Comparison of ENCODE assay signal across 8 mouse cellular contexts in the genomic region with DNA sequence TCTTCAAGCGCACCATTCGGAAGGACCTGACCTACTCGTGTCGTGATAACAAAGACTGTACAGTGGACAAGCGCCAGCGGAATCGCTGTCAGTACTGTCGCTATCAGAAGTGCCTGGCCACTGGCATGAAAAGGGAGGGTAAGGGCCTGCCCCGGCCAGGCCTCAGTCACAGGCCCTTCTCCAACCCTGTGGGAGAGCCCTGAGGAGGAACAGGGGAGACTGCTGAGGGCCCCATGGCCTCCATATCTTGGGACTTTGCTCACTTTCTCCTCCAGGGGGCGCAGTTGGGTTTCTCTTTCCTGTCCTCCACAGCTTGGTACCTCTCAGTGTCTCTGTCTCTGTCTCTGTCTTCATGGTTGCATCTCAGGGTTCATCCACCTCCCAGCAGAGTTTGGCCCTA. TPM values are rescaled to one million over a fixed set of nuclear protein-coding genes. Genes with fewer than 3 reads are reported as not detected.
DNase-seq lines count a peak whose midpoint lies in the region; ATAC-seq and TF ChIP-seq lines count a peak whose summit lies in the region.

No protein-coding gene starts in this region.

- DNase-seq in heart, adult 11 months = peak; percentile 98
- peak; percentile 89 to 90 for DNase-seq in B cell, adult 2 months
- peak; percentile 68 to 81 for DNase-seq in adrenal gland, postnatal 36 days
- DNase-seq in kidney, postnatal 25 days = peak; percentile 67 to 75
- DNase-seq in stomach, postnatal 0 days (ENCODE audit: low spot score) = peak; percentile 71

- peak; percentile 79 for TF ChIP-seq CTCF in stomach, postnatal 0 days (IDR thresholded peaks at IDR 0.05; ENCODE audit: low read depth)

- no peak overlapping the region for H3K27ac ChIP-seq in heart, embryonic 11.5 days (ENCODE audit: low read depth, low read length)
- no peak overlapping the region for H3K27ac ChIP-seq in stomach, postnatal 0 days (replicated peaks)

- peaks cover 17% of the 10 kb centered on the region for H3K36me3 ChIP-seq in heart, embryonic 11.5 days (ENCODE audit: control insufficient read depth, insufficient read depth, low read length)
- H3K36me3 ChIP-seq in stomach, postnatal 0 days (ENCODE audit: control insufficient read depth, insufficient read depth, low read length) = peaks cover 26% of the 10 kb centered on the region

- peaks cover 15% of the 10 kb centered on the region for H3K27me3 ChIP-seq in heart, embryonic 11.5 days (ENCODE audit: control insufficient read depth, insufficient read depth, low read length)
- H3K27me3 ChIP-seq in stomach, postnatal 0 days (ENCODE audit: control insufficient read depth, insufficient read depth, low read length) = no peaks in the 10 kb centered on the region

- TF ChIP-seq EP300 in stomach, postnatal 0 days (optimal IDR thresholded peaks at IDR 0.05) = no peak

- peaks cover 36% of the 10 kb centered on the region for H3K4me1 ChIP-seq in heart, embryonic 11.5 days (ENCODE audit: control insufficient read depth, insufficient read depth, low read length)
- peaks cover 4% of the 10 kb centered on the region for H3K4me1 ChIP-seq in stomach, postnatal 0 days (replicated peaks; ENCODE audit: control insufficient read depth, insufficient read depth)

- ATAC-seq in heart, embryonic 11.5 days (replicated peaks; ENCODE audit: insufficient number of reproducible peaks, low FRiP score, low TSS enrichment) = no peak
- ATAC-seq in erythroid progenitor cell, adult 5-6 weeks (replicated peaks; ENCODE audit: low FRiP score, poor library complexity, severe bottlenecking) = peak; percentile 54
- 0 out of 2 replicates have a peak, but pooled peaks have one; percentile 16 for ATAC-seq in megakaryocyte, adult 5-6 weeks (ENCODE audit: poor library complexity, severe bottlenecking)
- no peak for ATAC-seq in stomach, postnatal 0 days (ENCODE audit: low FRiP score, low TSS enrichment)

- no peak overlapping the region for H3K4me3 ChIP-seq in heart, embryonic 11.5 days (ENCODE audit: low read depth, low read length)
- H3K4me3 ChIP-seq in stomach, postnatal 0 days (ENCODE audit: low read depth, low read length) = no peak overlapping the region

- H3K9me3 ChIP-seq in heart, embryonic 11.5 days (replicated peaks; ENCODE audit: control insufficient read depth, low read length) = no peaks in the 10 kb centered on the region
- H3K9me3 ChIP-seq in stomach, postnatal 0 days (ENCODE audit: control insufficient read depth, low read length) = no peaks in the 10 kb centered on the region

- H3K4me2 ChIP-seq in heart, embryonic 11.5 days = no peak overlapping the region
- no peak overlapping the region for H3K4me2 ChIP-seq in stomach, postnatal 0 days (replicated peaks; ENCODE audit: low read depth)

- H3K9ac ChIP-seq in heart, embryonic 11.5 days (ENCODE audit: low read depth, low read length) = no peak overlapping the region
- no peak overlapping the region for H3K9ac ChIP-seq in stomach, postnatal 0 days (ENCODE audit: low read length)

- 70% methylated on average over 10 of the region's 10 CpGs for WGBS in heart, embryonic 11.5 days (ENCODE audit: insufficient replicate concordance)
- 80% methylated on average over 10 of the region's 10 CpGs for WGBS in stomach, postnatal 0 days

RNA-seq across cellular contexts. Expression of a gene that starts 2.5 kb away (rescaled TPM):
- 13.8 and 14.6 TPM in 2 replicates for polyA plus RNA-seq in heart, embryonic 11.5 days (2014; fragmentation: Nextera tagmentation; extraction: Ambion mirVana)
- total RNA-seq in adrenal gland, postnatal 36 days (2021) = 10 to 100 TPM; 53.5 to 55.7 TPM
- 5.4 and 8.4 TPM in 2 replicates for total RNA-seq in erythroid progenitor cell, adult 5-6 weeks (2015; ENCODE audit: low replicate concordance)
- 11.5 and 14.5 TPM in 2 replicates for total RNA-seq in erythroid progenitor cell, adult 5-6 weeks (2017; ENCODE audit: low replicate concordance)
- total RNA-seq in megakaryocyte, adult 5-6 weeks (2015) = 19.6 and 23.4 TPM in 2 replicates
- 23.7 and 27.2 TPM in 2 replicates for total RNA-seq in megakaryocyte, adult 5-6 weeks (2017)
- 25.0 and 26.9 TPM in 2 replicates for polyA plus RNA-seq in stomach, postnatal 0 days (2015; fragmentation: Nextera tagmentation; extraction: Ambion mirVana)

RNA-seq across cellular contexts. Expression of a gene that starts 2.6 kb away (rescaled TPM):
- 61.4 and 67.2 TPM in 2 replicates for polyA plus RNA-seq in heart, embryonic 11.5 days (2014; fragmentation: Nextera tagmentation; extraction: Ambion mirVana)
- total RNA-seq in adrenal gland, postnatal 36 days (2021) = 100 to 1,000 TPM; 165 to 198 TPM
- total RNA-seq in erythroid progenitor cell, adult 5-6 weeks (2015; ENCODE audit: low replicate concordance) = 2.5 and 8.6 TPM in 2 replicates
- 18.9 and 20.7 TPM in 2 replicates for total RNA-seq in erythroid progenitor cell, adult 5-6 weeks (2017; ENCODE audit: low replicate concordance)
- 5.4 and 6.4 TPM in 2 replicates for total RNA-seq in megakaryocyte, adult 5-6 weeks (2015)
- 72.5 and 83.1 TPM in 2 replicates for total RNA-seq in megakaryocyte, adult 5-6 weeks (2017)
- 114 and 118 TPM in 2 replicates for polyA plus RNA-seq in stomach, postnatal 0 days (2015; fragmentation: Nextera tagmentation; extraction: Ambion mirVana)

RNA-seq across cellular contexts. Expression of a gene that starts 5.2 kb away (rescaled TPM):
- polyA plus RNA-seq in heart, embryonic 11.5 days (2014; fragmentation: Nextera tagmentation; extraction: Ambion mirVana) = 0.31 and 0.70 TPM in 2 replicates
- 1 to 10 TPM; 1.2 to 2.2 TPM for total RNA-seq in adrenal gland, postnatal 36 days (2021)
- total RNA-seq in erythroid progenitor cell, adult 5-6 weeks (2015; ENCODE audit: low replicate concordance) = 0.36 and 0.42 TPM in 2 replicates
- 2.1 and 2.9 TPM in 2 replicates for total RNA-seq in erythroid progenitor cell, adult 5-6 weeks (2017; ENCODE audit: low replicate concordance)
- total RNA-seq in megakaryocyte, adult 5-6 weeks (2015) = 0.36 and 0.87 TPM in 2 replicates
- total RNA-seq in megakaryocyte, adult 5-6 weeks (2017) = 1.2 and 1.5 TPM in 2 replicates
- polyA plus RNA-seq in stomach, postnatal 0 days (2015; fragmentation: Nextera tagmentation; extraction: Ambion mirVana) = 0.18 and 0.29 TPM in 2 replicates

RNA-seq across cellular contexts. Expression of a gene that starts 6.2 kb away (rescaled TPM):
- polyA plus RNA-seq in heart, embryonic 11.5 days (2014; fragmentation: Nextera tagmentation; extraction: Ambion mirVana) = 29.4 and 35.5 TPM in 2 replicates
- 100 to 1,000 TPM; 243 to 247 TPM for total RNA-seq in adrenal gland, postnatal 36 days (2021)
- total RNA-seq in erythroid progenitor cell, adult 5-6 weeks (2015; ENCODE audit: low replicate concordance) = 40.4 and 50.3 TPM in 2 replicates
- 10.8 and 14.9 TPM in 2 replicates for total RNA-seq in erythroid progenitor cell, adult 5-6 weeks (2017; ENCODE audit: low replicate concordance)
- total RNA-seq in megakaryocyte, adult 5-6 weeks (2015) = 67.7 and 84.3 TPM in 2 replicates
- total RNA-seq in megakaryocyte, adult 5-6 weeks (2017) = 34.6 and 35.5 TPM in 2 replicates
- polyA plus RNA-seq in stomach, postnatal 0 days (2015; fragmentation: Nextera tagmentation; extraction: Ambion mirVana) = 37.6 and 42.4 TPM in 2 replicates

RNA-seq across cellular contexts. Expression of a gene that starts 9.6 kb away (rescaled TPM):
- 3.9 and 4.4 TPM in 2 replicates for polyA plus RNA-seq in heart, embryonic 11.5 days (2014; fragmentation: Nextera tagmentation; extraction: Ambion mirVana)
- total RNA-seq in adrenal gland, postnatal 36 days (2021) = 10 to 100 TPM; 43.8 to 48.3 TPM
- total RNA-seq in erythroid progenitor cell, adult 5-6 weeks (2015; ENCODE audit: low replicate concordance) = 1.3 and 2.5 TPM in 2 replicates
- 1.9 and 2.0 TPM in 2 replicates for total RNA-seq in erythroid progenitor cell, adult 5-6 weeks (2017; ENCODE audit: low replicate concordance)
- total RNA-seq in megakaryocyte, adult 5-6 weeks (2015) = 5.3 and 6.7 TPM in 2 replicates
- total RNA-seq in megakaryocyte, adult 5-6 weeks (2017) = 7.9 and 9.6 TPM in 2 replicates
- polyA plus RNA-seq in stomach, postnatal 0 days (2015; fragmentation: Nextera tagmentation; extraction: Ambion mirVana) = 13.3 and 14.6 TPM in 2 replicates

Comparison
In these comparisons a context has a peak if more than half of its experiments do, and no peak if none do; other contexts are left out.
1. ATAC-seq: peak in erythroid progenitor cell, adult 5-6 weeks (single experiment) and megakaryocyte, adult 5-6 weeks (single experiment); none in heart, embryonic 11.5 days (single experiment) and stomach, postnatal 0 days (single experiment).
2. Peak in every context shown above with its lines, with median percentiles within 50 percentile points of each other: DNase-seq.